Mouse (Mus musculus): ENCODE data around the gene Ddx3x.
"Not testable (repeated sequence)": the region's sequence is repeated elsewhere in the genome, so short reads cannot be mapped to it uniquely, and the experiment has no call there.

The Ddx3x gene

DNA sequence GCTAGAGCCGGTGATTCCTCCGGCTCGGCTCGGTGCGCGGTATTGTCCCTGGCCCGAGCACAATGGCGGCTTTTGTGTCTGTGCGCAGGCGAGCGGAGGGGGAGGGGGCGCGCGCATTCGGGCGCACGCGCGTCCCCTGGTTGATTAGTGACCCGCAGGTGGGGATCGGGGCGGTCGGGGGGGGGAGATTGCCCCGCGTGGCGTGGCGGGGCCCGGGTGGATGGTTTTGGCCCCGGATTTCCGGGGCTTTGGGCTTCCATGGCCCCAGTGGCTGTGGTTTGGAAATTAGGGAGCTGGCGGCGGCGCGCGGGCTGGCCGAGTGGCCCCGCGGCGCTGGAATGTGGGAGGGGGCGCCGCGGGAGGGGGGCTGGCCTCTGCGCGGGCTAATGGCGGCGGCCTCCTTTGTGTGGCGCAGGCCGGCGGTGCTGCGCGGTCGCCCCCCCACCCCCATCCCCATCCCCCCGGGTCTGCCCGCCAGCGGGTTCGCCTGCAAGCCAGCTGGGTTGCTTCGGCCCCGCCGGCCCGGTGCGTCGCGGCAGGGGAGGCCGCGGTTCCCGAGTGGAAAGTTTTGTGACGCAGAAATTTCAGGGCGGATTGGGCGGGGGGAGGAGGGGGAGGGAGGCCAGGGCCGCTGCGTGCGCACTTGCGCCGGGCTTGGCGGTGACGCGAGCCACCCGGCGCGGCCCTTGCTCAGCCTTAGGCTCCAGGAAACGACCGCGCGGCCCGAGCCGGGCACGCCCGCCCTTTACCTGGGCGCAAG, 739 bp downstream of the Ddx3x start:
- DNase-seq (ENCODE audit: low spot score in 2 of 2), result peak; percentile 9 to 66

DNA sequence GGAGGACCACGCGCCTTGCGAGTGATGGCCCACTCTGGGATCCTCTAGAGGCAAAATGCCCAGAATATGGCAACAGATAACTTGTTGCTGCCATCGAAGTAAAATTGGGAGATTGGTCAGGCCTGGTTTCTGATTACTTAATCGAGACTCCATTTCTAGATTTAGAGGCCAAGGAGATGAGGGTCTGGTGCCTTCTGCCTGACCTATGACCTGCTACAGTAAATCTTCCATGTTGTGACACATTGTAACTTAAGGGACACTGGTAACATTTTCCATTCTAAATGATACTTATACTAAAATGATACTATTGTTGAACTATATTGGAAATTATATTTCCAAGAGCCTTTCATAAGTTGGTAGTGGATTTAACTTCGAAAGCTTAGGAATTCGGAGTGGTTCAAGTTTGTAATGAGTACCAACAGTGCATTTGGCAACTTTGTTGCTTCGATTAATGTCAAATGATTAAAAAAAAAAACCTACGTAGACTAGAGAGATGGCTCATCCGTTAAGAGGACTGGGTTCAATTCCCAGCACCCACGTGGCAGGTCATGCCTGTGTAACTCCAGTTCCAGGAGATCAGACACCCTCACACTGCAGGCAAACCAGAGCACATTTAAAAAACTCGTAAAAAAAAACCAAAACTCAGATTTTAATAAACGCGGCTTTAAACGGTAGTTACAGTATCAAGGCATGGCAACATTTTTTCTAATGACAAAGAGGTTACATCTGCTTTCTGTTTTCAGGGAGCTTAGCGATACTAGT, 1.5 kb downstream of the Ddx3x start:
- DNase-seq (ENCODE audit: low spot score in 2 of 2), result no peak

DNA sequence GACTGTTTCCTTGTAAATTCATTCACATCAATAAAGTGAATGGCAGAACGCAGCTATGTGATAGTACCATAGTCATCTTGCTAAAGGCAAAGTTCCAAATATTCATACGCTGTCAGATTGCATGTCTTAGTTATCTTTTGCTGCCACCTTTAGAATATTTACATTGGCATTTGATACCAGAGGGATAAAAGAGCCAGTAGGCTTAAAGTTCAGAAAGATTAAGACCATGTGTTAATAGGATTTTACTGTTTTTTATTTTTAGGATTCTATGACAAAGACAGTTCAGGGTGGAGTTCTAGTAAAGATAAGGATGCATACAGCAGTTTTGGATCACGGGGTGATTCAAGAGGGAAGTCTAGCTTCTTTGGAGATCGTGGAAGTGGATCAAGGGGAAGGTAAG, 5.0 kb downstream of the Ddx3x start:
- DNase-seq (ENCODE audit: low spot score in 2 of 2), result no peak

DNA sequence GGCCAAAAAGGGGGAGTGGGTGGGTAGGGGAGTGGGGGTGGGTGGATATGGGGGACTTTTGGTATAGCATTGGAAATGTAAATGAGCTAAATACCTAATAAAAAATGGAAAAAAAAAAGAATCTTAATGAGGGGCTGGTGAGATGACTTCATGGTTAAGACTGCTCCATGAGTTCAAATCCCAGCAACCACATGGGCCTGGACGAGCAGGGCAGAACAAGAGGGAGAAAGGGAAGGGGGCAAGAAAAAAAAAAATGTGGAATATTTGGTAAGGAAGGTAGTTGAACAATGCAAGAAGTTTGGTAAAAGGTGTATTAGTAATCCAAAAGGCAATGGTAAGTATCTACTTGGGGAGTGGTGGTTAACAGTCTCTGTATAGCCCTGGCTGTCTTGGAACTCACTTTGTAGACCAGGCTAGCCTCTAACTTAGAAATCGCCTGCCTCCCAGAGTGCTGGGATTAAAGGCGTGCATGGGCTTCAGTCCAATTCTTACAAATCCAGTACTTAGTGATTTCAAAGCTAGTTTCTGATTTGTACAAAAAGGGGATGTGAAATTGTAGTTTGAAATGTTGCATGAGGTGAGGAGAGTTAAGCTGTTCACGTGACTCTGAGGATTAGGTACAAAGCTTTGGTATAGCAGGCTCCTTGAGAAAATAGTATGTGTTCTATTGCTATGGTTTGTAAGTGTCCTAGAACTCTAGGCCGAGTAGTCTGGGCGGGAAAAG, 13.9 kb downstream of the Ddx3x start:
- no peak for DNase-seq (ENCODE audit: low spot score in 2 of 2)

DNA sequence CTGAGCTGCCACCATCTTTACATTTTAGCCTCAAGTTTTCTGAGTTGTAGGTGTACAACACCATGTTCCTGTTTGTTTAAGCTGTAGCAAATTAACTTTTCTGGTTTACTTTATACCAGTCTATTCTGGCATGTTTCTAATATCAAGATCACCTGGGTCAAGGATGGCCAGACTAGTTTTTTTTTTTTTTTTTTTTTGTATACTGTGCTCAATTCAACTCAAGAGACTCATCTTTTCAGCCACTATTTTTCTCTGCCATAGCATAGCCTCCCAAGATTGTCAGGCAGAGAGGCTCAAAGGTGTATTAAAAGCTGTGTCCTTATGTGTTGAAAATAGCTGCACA, 14.4 kb downstream of the Ddx3x start:
- DNase-seq (ENCODE audit: low spot score in 2 of 2), result no peak

DNA sequence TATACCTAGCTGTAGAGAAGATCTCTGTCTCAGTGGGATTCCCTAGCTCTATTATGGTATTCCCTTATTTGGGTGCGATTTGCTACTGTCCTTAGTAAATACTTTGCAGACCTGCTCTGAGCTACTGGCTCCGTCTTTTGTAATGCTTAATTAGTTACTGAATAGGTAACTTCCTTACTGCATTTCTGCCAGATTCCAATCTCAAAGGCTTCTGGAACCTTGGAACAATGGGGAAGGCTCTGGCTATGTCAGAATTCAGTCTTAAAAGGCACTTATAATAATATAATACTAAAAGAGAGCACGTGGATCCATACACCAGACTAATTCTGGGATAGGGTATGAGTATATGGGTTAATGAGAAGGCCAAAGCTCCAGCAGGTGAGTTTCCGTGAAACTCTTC, 15.5 kb downstream of the Ddx3x start:
- not testable (repeated sequence) for DNase-seq (ENCODE audit: low spot score in 2 of 2)

DNA sequence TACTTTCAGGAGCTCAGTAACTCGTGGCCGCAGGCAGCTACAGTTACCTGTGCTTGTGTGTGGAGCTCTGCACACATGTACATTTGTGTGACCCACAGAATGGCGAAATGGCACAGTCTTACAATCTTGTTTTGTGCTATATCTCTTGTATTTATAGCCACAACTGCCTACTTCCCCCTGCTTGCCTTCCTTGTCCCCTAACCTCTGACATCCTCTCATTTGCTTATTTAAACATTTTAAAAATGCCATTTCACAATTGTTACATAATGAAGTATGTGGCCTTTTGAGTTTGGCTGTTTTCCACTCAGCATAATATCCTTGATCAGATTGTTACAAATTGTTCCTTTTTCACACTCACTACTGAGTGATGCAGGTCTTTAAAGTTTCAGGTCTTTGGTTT, 25.4 kb downstream of the Ddx3x start:
- DNase-seq (ENCODE audit: low spot score in 2 of 2), result no peak

DNA sequence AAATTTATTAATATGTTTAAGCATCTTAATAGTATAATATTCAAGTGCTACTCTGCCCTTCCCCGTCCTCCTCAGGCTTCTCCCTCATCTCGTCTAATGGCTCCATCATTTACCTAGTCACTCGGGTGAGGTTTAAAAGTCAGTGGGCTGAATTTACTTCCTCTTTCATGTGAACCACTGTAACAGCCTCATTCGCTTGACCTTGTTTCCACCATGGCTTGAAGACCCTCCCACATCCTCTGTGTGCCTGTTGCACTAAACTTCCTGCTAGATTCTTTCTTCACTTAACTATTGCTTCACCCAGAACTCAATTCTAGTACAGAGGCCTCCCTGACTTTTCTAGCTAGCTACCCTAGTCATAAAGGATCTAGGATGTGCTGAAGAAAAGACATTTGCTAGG, 30.6 kb downstream of the Ddx3x start:
- no peak for DNase-seq (ENCODE audit: low spot score in 2 of 2)

DNA sequence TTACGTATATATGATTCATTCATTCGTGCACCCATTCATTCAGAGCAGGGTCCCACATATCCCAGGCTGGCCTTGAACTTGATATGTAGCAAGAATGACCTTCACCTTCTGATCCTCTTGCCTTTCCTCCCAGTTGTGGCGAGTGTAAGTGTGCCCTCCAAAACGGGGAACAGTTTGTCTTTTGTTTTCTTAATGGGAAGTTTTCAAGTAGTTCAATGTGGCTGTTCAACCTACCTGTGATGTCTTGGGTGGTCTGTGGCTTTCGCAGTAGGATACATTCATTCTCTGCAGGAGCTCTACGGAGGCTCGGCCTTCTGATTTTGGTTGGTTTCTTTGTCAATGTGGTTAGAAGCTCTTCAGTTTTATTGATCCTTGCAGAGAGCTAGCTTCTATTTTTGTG, 48.8 kb downstream of the Ddx3x start:
- no peak for DNase-seq (ENCODE audit: low spot score in 2 of 2)
